Mouse (Mus musculus): Measurements from ENCODE around the gene Abhd6. TPM values are rescaled to one million over a fixed set of nuclear protein-coding genes. Genes with fewer than 3 reads are reported as not detected.

The Abhd6 gene
- 41.8 and 45.9 TPM in 2 replicates for total RNA-seq (2021)
- long read RNA-seq, experiment 1, transcript Abhd6-203 (8 exons, 1,958 nt), result minor isoform, 6 of 129 reads
- long read RNA-seq, experiment 1, transcript Abhd6-202 (9 exons, 2,226 nt), result major isoform, 83 of 129 reads
- long read RNA-seq, experiment 1, transcript Abhd6-201 (9 exons, 1,401 nt), result minor isoform, 9 of 129 reads
- long read RNA-seq, experiment 1, partial matches to known transcripts, result 19 of 129 reads
- long read RNA-seq, experiment 1, other reads (novel, unspliced or antisense), result 12 of 129 reads
- long read RNA-seq, experiment 2, transcript Abhd6-202 (9 exons, 2,226 nt), result major isoform, 61 of 95 reads
- long read RNA-seq, experiment 2, partial matches to known transcripts, result 24 of 95 reads
- long read RNA-seq, experiment 2, other reads (novel, unspliced or antisense), result 5 of 95 reads

DNA sequence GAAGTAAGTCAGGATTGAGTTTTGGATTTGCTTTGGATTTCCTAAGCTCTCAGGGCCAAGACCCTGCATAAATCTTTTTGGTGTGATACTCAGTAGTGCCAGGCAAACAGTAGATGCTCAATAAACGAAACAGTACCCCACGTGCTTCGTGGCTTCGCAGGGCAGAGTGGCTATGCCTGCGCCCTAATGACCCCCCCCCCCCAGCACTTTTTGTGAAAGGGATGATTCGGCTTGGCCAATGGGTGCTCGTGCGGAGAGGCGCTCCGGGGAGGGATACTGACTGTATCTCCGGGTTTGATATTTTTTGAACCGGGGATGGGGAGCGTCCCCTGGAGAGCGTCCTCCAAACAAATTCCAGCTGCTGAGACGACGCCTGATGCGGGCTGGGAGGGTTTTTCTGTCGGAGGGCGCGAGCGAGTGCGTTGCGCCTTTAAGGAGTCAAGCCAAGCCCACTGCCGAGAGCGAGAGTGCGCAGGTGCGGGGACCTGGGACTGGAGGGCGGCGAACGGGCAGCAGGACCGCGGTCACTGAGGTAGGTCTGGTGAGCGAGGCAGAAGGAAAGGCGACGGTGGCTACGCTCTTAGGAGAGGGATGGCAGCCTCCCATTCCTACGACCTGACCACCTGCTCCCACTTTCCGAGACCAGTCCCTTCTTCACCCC is at the start of gene Abhd6:
Abhd6 (plus strand) TSS at position 471 of the 661 bp plus-strand sequence.
- peak; percentile 94 for DNase-seq

DNA sequence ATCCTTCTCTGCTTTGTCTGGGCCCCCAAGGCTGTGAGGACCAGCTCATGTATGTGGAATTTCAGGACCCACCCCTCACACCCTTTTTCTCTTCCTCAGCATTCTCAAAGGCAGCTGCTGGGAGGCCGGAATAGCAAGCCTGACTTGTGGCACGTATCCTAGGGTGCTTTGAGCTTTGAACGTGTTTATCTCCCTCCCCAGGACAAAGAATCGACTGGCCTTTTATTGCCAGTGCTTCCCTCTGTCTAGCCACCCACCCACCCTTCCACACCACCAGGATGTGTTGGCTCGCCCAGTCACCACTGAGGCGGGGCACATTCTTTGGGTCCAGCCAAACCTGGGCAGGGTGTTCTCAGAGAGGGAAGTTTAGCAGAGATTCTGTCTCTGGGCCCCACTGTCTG is 48.6 kb upstream of the Abhd6 start:
- DNase-seq, result no peak

DNA sequence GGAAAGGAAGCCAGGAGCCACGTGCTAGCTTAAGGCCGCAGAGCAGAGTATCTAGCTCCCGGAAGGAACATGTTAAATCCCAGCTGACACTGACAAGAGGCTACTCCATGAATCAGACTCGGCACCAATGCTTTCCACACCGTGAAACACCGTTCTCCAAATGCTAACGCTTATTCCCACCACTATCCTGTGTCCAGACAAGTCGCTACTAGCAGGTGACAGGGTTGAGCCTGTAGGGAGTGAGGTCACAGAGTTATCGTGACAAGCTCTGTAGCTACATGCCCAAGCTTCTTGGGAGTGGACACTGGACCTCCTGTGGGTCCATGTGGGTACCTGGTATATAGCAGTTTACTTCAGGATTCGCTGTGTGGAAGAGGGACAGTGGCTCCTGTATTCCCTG is 46.3 kb upstream of the Abhd6 start:
- DNase-seq, result no peak

DNA sequence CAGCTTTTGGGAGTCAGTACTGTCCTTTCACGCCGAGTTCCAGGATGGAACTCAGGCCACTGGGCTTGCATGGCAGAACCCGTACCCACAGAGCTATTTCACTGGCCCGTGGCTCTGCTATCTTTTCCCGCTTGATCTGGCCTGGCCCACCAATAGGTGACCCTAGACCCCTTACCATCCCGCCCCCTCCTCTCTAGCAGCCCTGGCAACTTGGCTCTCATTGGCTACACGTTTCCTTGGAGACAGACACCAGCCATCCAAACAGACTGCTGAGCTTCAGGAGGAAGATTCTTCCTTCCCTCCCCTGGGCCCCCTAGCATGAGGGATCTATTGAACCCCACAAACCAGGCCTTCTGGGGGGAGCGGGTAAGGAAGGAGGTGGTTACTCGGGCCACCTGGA is 45.7 kb upstream of the Abhd6 start, which contains the start of gene Gm45521:
Gm45521 (plus strand) TSS at position 240 of the 400 bp plus-strand sequence.
- no peak for DNase-seq

DNA sequence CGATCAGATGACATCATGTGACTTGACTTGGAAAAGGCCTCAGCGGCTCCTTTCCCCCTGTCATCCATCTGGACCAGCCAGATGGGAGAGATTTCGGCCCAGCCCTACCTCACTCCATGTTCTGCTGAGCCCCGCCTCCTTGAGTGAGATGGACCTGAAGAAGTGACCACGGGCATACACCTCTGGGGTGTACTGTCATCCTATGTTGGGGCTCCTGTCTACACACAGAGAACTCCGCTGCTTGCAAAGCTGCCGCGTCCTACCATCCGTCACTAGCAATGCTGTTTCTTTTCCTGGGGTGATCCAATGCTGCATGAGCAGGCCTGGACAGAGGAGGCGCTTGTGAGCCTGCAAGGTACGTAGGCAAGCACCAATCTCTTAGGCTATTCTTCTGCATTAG is 42.1 kb upstream of the Abhd6 start:
- DNase-seq, result peak; percentile 30

DNA sequence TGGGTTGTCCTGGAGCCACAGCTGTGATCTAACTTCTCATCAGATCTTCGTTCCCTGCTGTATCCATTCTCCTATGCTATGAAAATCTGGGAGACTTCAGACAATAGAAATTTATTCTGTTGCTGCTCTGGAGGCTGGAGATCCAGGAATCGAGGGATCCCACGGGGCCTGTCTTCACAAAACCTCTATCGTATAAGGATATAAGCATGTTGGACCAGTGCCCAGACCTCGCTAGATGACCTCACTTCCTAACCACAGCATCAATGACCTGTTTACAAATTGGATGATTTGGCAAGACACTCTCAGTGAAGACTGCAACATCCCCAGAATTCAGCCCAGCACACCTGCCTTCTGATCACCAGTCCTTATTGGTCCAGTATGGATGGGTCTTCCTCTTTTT is 41.0 kb upstream of the Abhd6 start:
- peak; percentile 43 for DNase-seq

DNA sequence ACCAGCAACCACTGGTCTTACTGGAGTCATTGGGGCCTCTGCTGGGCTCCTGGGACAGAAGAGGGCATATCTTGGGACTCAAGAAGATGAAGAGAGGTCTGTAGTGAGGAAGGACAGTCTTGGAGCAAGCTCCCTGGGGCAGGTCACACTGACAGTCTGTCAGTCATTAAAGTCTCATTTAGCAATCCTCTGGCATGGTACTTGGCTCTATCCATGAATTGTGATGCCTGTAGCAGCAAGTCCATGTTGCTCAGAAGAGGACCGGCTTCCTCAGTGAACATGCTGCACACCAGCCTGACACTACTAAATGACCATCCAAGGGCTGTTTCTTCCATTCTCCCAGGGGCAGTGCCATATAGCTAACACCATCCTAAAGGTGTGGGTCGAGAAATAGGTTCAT is 40.1 kb upstream of the Abhd6 start:
- peak; percentile 1 for DNase-seq

DNA sequence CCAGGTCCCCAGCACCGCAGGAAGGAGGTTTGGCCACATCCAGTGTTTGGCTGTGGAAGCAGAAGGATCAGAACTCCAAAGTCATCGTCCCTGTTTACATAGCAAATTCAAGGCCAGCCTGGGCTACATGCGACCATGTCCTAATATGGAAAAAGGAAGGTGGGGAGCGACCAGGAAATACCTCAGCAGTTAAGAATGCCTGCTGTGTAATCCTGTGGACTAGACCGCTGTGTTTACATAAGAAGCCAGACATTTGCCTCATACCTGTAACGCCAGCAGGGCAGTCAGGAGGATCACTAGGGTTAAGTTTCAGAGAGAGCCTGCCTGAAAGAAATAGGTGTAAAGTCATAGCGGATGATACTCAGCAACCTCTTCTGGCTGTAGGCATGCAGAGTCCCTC is 39.5 kb upstream of the Abhd6 start:
- DNase-seq, result peak; percentile 1

DNA sequence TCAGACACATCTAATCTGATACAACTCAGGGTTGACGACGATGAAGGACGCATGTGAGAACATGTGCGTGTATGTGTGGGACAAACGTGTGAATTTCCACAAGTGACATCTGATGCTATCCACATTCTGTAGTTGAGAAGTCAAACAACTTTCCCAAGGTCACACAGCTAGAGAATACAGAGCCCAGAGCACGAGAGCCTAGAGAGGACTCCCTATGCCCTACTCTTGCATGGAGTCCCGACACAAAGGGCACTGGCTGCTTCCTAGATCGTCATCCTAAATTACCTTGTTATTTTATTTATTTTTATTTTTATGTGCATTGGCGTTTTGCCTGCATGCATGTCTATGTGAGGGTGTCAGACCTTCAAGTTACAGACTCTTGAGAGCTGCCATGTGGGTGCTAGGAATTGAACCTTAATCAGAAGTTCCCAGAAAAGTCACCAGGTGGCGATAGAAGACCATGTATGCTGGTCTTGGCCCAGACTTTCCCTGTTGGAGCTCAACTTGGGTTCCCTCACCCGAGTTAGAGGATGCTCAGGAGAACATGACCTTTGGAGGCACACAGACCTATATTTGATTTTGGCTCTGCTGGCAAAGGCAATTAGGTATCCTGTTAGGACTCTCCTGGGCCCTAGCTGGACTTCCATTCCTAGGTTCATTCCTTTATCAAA is 38.3 kb upstream of the Abhd6 start:
- DNase-seq, result peak; percentile 78

DNA sequence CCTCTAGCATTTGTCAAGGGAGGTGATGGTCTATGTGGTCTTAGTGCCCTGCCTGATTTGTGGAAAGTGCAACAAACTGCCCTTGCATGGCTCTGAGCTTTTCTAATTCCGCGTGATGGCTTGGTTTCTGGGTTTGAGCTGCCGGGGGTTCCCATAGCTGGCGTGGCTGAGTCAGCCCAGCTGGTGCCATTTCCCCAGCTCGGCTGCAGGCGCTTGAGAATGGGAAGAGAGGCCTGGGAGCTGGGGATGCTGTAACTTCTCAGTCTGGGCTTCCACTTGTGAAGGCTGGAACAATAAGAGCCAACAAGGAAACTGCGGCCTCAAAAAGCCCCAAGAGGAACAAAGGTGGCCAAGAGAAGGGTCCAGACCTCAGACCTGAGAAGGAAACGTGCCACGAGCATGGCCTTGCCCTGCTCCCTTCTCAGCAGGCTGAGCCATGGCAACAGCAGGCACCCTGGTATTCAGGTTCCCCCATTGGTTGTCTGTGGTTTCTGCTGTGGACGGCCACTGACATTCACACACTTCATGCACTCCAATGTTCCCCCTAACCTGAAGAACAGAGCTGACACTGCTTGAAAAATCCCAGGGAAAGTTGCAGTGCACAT is 30.7 kb upstream of the Abhd6 start:
- peak; percentile 1 for DNase-seq

DNA sequence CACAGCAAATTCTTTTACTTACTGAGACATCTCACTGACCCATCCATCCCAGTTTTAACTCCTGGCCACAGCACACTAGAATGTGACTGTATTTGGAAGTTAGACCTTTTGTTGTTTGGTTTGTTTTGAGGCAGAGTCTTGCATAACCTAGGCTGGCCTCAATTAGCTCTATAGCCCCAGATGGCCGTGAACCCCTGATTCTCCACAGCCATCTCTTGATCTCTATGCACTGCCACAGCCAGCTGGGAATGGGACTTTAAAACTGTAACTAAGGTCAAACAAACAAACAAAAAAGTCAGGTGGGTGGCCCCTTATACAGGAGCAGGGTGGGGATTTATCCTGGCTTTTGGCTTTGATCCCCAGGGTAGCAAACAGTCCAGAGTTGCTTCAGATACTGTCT is 28.1 kb upstream of the Abhd6 start:
- DNase-seq, result no peak

DNA sequence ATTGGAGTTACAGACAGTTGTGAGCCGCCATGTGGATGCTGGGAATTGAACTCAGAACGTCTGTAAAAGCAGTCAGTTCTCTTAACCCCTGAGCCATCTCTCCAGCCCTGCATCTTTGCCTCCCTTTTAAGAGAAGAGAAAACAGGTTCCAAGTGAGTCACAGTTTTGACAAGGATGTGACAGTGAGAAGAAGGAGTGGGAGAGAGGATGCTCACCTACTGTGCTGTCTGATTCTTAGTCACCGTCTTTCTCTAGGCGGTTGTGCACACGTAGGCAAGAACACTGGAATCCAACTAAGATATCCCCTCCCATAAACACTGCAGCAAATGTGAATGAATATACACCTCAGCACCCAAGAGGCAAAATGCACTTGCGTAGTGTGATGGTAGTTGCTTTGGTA is 27.5 kb upstream of the Abhd6 start:
- DNase-seq, result no peak

DNA sequence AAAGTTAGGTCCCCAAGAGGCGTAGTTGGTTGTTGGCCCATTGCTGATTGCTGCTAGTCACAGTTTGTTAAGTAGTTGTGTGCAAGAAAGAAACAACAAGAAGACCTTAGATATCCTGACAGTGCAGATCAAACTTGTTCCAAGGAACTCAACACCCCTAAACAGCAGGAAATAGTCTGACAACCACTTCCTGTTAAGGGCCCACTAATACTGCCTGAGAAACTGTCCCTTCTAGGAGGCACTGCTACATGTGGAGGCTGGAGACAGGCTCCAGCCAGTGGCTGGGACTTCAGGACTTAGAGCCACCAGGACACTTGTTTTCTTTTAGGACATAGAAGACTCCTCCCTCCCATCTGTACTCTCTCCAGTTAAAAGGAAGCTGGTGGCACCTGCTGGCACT is 25.2 kb upstream of the Abhd6 start:
- DNase-seq, result no peak

DNA sequence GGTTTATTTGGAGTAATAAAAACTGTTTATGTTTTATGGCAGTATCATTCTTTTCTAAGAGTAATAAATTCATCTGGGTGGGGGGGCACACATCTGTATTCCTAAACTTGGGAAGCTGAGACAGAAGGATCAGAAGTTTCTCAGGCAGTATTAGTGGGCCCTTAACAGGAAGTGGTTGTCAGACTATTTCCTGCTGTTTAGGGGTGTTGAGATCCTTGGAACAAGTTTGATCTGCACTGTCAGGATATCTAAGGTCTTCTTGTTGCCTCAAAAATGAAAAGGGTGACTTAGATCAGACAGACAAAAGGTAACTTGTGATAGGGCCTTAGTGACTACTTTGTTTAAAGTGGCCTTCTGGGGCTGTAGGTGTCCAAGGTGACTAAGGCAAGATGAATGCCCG is 24.5 kb upstream of the Abhd6 start:
- DNase-seq, result no peak

DNA sequence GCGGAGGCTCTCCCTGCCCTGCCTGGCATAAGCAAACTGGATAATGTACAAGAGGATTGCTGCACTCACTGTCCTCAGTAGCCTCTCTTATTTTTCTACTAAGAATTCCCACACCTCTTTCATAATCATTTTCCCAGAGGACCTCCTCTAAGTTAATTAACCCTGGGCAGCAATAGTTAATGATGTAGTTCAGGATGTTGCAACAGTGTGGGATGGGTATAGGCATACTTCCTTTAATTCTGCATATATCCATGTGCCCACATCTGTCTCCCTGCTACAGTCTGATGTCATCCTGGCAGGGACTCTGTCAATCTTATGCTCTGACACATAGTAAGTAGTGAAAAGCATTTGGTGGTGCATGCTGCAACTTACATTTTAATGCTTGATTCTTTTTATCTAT is 21.5 kb upstream of the Abhd6 start:
- no peak for DNase-seq

DNA sequence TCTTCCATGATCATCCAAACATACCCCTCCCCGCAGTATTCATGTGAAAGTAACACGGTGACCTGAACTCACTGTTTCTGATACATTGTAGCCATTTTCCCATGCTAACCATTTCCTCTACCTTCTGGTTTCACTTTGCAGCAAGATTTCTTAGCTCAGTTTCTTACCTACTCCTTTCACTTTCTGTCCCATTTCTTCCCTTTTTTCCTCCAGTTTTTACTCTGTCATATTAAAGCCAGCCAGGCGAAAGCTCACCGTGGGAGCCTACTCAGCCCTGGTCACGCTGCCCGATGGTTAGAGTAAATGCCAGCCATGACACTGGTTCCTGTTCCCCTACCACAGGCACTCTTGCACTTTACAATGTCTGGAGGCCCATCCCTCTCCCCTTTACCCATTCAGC is 15.8 kb upstream of the Abhd6 start:
- no peak for DNase-seq

DNA sequence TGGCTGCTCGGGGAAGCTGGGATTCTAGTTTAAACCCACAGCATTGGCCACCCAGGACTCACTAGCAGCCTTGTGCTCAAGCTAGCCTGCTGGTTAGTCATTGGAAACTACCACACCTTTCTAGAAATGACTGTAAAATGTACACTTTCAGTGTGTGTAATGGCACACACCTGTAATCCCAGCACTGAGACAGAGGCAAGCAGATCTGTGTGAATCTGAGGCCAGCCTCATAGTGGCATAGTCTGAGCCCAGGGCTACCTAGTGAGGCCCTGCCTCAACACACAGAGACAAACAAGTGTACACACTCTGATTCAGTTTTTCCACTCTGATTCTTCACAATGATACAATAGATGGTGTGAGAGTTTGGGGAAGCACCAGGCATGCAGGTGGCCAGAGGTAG is 13.3 kb upstream of the Abhd6 start:
- no peak for DNase-seq

DNA sequence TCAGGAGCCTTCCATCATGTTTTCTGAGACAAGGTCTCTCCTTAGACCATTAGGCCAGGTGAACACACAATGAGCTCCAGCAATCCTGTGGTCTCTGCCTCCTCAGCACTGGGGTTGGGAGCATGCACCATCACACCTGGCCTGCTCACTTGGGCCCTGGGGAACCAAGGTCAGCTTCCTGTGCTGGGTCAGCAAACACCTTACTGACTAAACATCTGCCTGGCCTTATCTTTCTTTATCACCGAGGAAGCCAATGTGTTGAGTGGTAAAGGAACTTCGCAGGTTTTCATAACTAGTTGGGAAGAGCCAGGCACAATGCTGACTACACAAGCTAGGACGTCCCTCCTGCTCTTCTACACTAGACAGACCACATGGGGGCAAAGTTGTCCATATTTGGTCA is 12.7 kb upstream of the Abhd6 start:
- DNase-seq, result no peak

DNA sequence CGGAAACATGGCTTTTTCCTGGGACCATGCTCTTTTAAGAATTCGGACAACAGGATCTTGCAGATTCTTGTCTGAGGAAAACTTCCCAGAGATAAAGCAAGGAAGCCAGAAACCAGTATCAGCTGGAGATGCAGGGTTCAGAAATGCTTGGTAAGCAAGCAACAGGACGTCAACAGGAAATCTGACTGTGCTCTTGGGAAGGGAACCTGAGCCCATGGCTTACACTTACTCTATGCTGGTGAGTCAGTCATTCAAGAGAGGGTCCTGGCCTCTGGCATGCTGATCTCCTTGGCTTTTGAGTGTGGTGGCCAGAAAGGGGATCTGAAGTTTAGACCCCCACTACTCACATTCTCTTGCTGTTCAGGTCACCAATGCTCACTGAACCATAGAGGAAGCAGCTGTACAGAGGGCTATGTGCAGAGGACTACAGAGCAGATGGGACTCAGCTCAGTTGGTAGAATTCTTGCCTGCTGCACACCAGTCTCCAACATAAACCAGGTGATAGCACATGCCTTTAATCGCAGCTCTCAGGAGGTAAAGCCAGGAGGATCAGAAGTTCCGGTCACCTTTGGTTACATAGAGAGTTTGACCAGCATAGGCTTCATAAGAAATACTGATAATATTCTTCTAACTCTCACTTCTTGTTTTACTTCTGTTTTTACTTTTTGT is 11.5 kb upstream of the Abhd6 start:
- no peak for DNase-seq

DNA sequence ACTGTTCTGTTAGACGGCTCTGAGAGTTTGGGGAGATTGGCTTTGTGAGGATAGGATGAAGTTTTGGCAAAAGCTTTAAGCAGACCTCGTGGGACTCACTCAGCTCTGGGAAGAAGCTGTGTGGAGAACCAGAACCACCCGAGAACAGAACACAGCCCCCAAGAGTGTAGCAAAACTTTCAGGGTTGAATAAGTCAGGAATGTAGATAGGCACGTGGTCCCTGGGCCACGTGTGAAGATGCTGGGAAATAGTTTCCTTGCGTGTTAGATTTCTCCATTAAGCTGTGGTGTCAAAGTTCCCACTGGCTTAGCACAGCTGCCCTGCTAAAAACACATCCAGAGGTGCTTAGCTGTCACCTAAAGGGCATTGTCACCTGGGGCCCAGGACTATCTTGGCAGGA is 10.5 kb upstream of the Abhd6 start:
- no peak for DNase-seq

DNA sequence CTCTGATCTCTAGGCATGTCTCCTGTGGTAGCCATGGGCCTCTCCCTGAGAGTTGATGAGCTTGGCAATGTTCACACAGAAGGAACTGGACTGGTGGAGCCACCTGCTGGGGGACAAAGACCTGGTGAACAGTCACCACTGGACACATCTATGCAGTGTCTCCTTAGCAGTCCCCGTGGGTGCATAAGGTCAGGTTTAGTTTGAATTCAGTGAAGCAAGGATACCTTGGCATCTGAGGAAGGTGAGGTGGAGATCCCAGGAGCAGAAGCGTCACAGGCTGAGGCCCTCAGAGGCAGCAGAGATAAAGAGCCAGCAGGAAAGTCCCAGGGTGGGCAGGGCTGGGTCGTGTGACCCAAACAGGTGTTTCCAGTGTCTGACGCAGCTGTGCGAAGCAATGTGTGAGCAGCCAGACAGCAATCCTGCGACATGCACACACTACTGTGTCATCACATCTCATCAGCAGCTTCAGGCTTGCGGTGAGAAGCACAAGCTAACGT is 8.4 kb upstream of the Abhd6 start, which contains the start of gene Dnase1l3:
Dnase1l3 (minus strand) TSS at position 303 of the 497 bp plus-strand sequence.
- peak; percentile 68 for DNase-seq

DNA sequence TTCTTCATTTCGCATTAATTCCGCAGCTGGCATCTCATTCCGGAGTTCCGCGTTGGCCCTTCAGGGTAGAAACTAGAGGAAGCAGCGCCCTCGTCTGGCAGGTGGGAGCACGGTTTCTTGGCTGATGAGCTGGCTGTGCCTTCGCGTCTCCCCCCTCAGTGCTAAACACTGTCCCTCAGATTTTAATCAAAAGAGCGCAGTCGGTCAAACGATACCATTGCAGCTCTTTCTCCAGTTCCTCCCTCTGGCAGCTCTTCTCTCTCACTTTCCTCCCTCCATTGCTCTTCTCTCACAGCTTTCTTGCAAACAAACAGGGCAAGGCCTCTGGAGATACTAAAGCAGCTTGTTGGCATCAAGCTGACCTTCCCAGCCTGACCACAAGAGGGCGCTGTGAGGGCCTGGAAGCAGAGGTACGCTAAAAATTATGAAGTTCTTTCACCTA is 5.4 kb upstream of the Abhd6 start:
- peak; percentile 94 for DNase-seq
